Mouse (Mus musculus) inflammation-experienced regulatory T-cells, adult 6 months (primary cell): ENCODE data around the gene Tmem202. TPM values are rescaled to one million over a fixed set of nuclear protein-coding genes. Genes with fewer than 3 reads are reported as not detected.

ENCODE experiments used
- ATAC-seq: one replicate; pipeline ENCODE4 v1.8.0; 2017
- polyA plus RNA-seq, 3 experiments: library from polyadenylated mRNA; unstranded; fragments of 100-300 nt; shearing (Covaris generic); gene quantifications; one replicate each; pipeline ENCODE4 v1.2.1; 2017

Tmem202 gene
- polyA plus RNA-seq: not detected

DNA sequence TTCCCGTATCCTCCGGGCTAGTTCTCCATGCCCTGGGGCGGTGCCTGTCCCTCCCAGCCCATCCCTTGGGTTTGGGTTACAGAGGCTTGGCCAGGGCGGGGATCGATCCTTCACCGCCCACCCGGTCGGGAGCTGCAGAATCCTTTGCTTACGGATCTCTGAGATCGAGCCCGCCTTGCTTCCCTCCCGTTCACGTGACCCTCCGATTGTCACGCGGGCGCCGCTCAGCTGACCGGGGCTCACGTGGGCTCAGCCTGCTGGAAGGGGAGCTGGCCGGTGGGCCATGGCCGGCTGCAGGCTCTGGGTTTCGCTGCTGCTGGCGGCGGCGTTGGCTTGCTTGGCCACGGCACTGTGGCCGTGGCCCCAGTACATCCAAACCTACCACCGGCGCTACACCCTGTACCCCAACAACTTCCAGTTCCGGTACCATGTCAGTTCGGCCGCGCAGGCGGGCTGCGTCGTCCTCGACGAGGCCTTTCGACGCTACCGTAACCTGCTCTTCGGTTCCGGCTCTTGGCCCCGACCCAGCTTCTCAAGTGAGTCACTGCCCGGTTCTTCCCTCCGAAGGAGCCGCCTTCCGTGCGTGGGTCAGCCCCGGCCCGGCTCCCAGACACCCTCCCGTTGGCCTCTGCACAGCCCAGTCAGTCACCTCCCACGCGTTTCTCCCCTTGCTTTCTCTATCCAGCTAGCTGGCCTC lies at the start of gene Tmem202, which contains the start of gene Hexa:
TSS of gene Tmem202 (minus strand) at position 407 of the 697 bp plus-strand sequence.
TSS of gene Hexa (plus strand) at position 100 of the 697 bp plus-strand sequence.
- peak; percentile 81 for ATAC-seq

DNA sequence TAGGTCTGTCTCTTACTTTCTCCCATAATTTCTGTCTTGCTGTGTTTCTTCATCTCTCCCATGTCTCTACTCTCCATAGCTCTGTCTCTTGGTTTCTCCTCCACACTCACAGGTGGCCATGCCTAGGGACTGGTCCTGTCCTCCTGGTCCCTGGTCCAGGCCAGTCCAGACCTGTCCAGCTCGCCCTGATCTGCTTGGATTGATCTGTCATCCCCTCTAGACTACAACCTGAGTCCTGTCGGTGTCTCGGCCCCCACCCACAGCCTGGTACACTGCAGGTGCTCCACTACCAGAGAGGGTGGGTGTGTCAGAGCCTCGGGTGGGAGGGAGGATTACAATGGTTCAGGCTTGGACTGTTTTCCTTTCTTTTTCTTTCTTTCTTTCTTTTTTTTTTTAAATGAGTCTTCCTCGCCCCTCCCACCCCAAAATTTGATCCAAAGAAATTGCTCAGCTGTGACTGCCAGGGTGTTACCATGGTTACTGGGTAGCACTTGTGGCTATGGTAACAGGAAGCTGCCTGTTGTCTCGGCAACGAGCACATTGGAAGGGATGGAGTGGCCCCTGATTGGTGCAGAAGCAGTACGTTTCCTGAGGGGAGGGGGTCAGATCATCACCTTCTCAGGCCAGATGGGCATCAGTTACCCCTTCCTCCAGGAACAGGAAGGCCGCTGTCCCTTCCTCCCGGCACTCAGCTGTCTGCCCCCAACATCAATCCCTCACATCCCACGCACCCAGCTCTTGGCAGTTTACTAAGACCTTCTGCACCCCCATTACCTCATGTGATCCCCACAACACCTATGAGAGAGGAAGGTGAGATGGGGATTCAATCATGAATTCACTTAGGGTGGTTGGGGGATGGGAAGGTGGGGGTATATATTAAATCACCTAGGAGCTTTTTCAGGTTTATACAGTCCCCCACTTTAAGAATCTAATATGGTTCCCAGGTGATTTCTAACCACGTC lies 49.3 kb upstream of the Tmem202 start:
- ATAC-seq: no peak

DNA sequence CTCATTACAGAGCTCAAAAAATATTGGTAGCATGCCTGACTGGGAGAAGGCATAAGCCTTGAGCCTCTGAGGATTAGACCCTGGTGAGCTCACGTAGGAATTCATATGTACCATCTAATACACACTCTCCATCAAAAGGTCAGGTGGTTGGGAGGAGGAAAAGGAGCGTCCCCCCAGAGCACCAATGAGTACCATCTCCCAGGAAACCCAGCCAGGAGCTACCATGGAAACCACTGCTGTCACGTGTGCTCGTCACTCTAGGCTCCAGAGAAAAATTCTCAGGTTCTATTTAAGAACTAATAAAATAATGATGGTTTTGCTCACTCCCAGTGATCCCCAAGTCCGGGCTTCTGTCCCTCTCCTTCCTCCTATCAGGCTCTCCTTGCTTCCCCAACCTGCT lies 48.6 kb upstream of the Tmem202 start:
- no peak for ATAC-seq

DNA sequence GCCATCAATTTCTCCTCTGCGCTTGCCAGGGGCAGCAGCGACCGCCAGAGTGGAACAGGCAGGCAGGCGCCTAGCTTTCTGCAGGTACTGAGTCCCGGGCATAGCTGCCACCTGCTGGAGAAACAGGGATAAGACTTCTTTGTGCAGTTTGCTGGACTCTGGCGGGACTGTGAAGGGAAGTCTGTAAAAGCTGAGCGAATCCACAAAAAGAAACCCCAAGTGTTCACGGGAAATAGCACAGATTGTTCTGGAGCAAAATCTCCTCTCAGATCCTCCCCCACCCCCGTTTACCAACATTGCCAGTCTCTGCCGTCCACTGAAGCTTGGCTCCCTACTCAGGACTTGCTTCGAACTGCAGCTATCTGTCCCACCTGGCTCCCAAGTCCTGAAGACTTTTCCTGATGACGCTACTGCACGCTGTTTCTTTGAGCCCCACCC lies 45.2 kb upstream of the Tmem202 start:
- ATAC-seq: no peak

DNA sequence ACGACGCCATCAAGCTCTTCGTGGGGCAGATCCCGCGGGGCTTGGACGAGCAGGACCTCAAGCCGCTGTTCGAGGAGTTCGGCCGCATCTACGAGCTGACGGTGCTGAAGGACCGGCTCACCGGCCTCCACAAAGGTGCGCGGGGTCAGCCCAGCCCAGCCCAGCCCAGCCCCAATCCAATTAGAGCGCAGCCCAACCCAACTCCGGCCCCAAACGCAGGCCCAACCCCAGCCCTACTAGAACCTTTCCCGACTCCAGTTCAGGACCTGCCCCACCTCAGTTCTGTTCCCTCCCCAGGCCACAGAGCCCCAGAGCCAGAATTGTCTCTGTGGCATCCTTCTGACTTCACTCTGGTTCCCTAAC lies 38.8 kb upstream of the Tmem202 start:
- no peak for ATAC-seq

DNA sequence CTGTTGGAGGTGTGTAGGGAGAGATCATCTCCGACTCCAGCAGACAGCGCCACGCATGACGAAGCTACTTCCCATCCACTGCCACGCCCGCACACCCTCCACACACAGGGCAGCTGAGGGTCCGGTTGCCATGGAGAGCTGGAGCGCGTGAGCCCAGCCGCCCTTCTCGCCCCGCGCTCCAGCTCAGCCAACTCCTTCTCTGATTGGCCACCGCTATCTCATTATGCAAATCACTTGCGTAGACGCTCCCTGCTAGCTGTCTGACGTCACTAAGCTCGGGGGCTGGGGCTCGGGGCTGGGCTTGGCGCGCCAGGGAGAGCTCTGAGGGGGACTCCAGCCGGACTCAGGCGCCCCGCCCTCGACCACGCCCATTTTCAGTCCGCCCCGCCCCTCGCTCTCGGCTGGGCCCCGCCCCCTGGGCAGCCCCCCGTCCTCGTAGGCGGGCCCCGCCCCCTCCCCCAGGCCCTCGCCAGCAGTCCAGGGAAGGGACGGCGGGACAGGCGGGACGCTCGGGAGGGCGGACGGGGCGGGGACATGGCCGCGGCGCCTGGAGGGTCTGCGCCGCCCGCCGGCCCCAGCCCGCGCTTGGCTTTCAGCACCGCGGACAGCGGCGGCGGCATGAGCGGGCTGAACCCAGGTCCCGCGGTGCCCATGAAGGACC lies 38.3 kb upstream of the Tmem202 start, which contains the start of gene Celf6:
TSS of gene Celf6 (plus strand) at position 74 of the 661 bp plus-strand sequence.
- peak; percentile 43 for ATAC-seq

DNA sequence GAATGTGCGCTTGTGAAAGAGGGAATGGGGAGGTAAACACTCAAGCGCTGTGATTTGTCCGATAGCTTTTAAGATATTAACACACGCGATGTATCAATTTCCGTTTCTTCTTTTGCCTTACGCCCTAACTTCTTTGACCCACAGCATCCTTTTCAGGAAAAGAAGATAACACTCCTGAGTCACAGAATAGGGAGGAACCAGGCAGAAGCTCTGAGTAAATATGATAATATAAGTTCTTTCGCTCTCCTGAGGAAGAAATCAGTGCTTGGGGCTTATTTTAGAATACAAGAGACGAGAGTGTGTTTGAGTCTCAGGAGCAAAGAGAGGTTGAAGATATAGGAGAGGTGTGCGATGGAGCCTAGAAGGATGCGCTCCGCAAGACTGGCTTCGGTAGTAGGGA lies 37.8 kb upstream of the Tmem202 start:
- ATAC-seq: no peak

DNA sequence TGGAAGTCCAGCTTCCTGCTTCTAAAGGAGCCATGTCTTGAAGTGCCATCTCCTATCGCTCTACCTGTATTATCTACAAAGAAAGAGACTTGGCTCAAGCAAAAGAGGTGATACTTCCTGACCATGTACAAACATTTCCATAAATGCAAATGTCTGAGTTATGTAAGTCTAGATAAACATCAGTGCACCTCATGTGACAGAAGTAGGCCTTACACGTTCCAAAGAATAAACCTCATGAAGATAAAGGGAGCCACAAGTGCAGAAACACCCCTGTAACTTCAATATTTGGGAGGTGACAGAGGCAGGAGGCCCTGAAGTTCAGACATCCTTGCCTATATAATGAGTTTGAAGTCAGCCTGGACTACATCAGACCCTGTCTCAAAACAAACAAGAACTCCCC lies 32.2 kb upstream of the Tmem202 start:
- ATAC-seq: no peak

DNA sequence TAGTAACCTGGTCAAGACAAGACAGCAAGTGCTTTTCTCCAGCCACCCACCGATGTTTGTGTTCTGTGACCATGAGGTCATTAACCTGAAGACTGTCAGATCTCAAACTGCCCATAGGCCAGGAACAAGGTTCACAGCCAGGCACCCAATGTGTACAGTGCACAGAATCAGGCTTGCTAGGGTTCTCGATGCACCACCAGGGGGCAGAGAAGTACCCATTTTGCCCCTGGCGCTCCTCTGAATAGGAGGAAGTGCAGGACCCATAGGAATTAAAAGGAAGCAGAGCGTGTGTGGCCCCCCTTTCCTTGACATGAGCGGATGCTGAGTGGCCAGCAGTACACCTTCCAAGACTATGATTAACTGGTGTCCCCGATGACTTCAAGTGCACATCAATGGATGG lies 27.5 kb upstream of the Tmem202 start:
- ATAC-seq: no peak

DNA sequence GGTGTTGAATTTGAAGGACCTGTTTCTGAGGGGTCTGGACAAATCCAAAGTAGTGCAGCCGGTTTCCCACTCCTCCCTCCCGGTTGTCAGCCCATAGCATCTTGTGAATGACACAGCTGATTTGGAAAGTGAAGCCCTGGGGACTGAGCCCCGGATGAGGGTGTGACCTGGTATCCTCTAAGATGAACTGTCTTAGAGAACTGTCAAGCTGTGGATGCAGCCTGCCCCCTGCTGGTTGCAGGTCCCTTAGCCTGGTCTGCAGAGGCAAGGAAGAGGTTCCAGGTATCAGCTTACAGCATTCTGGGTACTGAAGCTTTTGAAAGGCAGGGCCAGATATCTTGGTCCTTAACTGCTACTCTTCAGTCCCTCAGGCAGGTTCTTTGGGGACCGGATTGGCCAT lies 26.0 kb upstream of the Tmem202 start:
- ATAC-seq: peak; percentile 82

DNA sequence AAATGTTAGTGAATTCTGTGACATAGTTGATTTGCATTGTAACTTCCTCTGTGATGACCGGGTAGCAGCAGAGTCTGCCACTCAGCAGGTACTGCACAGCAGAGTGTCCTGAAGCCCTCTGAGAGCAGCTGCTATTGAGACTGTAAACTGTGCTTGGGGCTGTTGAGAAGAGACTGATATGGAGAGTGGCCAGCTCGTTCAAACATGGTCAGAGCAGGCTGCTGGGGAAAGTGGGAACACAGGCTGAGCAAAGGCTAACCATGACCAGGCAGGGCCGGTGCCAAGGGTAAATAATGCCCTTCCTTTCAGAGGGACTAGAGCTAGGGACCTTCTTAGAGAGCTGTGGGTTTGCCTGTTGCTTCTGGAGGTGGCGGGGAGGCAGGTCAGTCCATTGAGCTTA lies 14.1 kb upstream of the Tmem202 start:
- no peak for ATAC-seq

DNA sequence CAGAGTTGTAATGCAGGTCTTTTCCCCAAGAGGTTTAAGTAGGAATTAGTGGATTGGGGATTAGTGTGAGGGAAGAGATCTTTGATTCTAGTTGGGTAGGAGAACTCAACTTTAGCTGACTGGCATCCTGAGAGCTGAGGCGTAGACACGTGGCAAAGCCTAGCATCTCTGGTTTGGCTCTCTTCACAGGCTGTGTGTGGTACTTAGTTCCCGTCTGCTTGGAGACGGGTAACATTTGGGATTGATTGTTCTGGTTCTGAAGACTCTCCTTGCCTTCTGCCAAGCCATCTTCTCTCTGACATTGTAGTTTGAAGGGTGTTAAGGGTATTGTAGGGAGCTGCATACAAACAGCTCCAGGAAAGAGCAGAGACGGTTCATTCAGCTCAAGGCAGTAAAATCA lies 13.0 kb upstream of the Tmem202 start:
- ATAC-seq: no peak

DNA sequence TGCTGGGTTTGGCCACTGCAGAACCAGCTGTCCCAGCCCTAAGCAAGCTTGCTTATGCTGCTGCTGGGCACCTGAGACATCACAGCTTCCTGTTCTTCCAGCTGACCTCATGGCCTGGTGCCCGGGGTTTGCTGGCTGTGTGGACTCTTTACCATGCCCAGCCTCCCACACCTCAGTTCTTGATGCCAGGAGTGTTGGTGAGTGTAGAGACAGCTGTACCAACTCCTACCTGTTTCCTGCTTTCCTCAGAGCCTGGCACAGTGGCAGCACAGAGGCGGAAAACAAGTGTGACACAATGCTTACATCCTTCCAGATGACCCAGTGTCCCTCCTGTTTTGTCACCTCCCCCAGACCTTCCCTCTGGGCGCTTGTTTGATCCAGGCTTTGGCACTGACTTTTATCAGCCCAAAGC lies 12.0 kb upstream of the Tmem202 start:
- no peak for ATAC-seq

DNA sequence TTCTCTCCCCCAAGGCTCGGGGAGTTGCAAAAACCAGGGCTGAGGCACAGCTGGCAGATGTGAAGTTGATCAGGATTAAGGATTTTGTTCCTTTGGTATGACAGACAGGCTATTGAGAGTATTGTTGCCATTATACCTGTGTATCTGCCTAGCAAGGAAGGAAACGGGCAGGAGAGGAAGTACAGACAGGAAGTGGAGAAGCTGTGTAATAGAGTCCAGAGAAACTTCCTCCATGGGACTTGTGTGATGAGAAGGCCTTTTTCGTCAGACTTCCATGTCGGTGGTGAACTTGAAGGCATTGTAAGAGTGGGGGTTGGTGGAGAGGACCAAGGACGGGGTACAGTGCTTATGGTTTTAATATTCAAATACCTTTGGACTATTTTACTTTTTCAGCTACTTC lies 11.4 kb upstream of the Tmem202 start:
- no peak for ATAC-seq

DNA sequence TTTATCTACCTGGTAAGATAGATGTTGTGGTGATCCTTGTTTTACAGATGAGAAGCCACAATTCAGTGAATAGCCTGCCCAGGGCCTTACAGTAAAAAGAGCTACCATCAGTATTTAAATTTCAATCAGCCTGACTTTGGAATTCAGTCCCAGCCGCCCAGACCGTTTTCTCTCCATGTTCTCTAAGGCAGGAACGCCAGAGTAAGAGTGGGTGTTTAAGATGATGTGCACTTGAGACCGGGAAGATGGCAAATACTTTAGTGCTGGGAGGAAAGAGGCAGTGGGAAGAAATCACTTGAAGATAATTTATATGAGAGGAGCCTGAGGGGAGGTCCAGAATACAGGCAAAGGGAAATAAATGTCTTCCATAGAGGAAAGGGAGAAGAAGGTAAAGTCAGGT lies 10.4 kb upstream of the Tmem202 start:
- ATAC-seq: no peak

DNA sequence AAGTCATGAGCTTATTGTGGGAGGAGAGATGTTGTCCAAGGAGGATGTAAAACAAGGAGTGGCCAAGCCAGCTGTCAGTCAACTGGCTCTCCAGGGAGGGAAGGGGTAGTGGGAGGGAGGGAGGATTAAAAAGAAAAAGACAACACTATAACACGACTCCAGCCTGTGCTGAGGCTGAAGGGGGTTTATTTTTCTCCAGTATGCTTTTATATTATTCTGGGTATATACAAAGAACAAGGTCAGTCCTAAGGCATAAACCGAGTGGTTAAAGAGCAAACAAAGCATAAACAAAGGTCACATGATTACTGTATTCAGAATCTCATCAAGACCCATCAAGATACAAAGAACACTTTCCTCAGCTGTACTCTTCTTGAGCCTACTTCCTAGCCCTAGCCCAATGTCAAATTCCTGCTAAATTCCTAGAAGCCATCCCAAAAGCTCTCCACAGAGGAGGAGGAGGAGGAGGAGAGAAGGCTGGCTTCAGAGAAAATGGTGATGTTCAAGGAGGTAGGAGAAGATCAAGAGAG lies 9.4 kb upstream of the Tmem202 start:
- ATAC-seq: no peak

DNA sequence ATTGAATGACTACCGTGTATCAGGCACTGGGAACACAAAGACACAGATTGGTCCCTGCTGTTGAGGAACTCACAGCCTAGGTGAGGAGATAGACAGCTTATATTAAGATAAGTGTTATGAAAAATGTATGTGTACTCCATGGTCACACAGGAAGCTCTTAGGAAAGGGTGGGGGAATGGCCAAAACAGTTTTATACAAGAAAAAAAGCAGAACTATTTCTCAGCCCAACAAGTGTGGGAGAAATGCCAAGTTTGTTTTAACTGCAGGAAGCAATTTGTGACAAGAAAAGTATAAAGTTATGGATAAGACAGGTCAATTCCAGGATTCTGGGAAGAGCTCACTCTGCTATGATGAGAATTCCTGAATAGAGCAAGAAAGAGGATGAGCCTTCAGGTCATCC lies 8.2 kb upstream of the Tmem202 start:
- no peak for ATAC-seq

DNA sequence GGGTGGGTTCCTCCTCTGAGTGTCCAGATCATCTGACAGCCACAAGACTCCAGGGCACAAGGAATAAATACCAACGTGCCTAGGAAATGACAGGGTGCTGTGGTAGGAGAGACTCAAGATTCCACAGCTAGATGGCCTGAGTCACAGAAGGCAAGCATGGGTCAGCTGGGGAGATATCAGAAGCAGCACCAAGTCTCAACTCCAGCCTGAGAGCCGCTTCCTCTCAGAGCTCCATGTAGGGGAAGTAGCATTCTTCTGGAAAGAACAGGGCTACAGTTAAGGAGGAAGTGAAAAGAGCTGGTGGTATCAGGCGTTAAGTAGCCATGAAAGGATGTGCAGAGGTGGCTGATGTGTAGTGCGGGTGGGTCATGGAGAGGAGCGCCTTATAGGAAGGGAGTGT lies 5.1 kb upstream of the Tmem202 start:
- ATAC-seq: no peak

DNA sequence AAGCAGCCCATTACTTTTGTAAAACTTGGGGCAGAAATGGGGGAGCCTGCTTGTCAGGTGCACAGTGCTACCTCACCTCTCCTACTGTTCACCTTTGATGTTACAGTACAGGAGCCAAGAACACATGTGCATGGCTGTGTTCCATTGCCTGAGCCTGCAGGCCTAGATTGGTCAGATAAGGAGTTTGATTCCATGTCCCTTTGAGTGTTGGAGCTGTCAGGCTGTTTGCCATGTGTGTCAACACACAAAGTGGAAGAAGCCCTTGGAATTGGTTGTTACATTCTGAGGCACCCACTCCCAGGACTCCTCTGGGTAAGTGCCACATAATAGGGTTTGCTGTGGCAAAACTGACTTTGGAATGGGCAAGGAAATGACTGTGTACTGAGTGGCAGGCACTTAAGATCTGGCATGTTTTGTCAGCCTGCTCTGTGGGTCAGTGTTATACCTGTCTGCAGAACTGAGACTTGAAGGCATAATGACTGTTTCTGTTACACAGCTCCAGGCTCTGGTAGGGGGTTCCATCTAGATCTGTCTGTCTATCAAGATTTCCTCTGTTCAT lies 3.2 kb upstream of the Tmem202 start:
- no peak for ATAC-seq

DNA sequence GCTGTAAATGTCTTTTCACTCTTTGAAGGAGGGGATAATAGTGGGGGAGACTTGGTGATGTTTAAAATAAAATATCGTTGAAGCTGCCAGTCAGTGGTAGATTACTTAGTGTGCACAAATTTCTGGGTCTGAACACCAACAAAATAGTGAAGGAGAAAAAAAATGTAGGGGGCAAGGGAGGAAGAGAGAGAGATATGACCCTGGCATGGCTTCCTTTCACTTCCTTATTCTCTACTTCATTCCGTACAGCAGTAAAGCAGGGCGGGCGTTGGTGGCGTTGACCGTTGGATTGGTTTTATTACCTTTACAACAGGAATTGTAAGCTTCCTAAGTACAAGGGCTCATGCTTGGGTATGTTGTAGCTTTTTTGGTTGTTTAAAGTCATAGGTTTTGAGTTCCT lies 2.0 kb upstream of the Tmem202 start:
- no peak for ATAC-seq

DNA sequence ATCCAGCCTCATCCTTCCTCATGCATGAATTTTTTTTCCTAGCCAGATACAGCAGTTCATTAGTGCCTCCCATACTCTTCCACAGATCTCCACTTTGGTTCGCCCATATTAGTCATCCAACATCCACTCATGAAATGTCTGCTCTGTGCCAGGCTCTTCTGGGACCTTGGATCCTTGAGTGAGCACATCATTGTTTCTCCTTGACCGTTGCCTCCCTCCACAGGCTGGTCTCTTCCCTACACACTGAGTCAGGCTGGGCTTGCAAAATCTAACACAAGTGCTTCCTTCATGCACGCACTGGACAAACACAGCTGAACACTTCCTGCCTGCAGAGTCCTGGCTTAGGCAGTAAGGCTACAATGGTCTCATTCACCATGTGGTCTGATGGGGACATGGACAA lies 2.0 kb downstream of the Tmem202 start:
- no peak for ATAC-seq

DNA sequence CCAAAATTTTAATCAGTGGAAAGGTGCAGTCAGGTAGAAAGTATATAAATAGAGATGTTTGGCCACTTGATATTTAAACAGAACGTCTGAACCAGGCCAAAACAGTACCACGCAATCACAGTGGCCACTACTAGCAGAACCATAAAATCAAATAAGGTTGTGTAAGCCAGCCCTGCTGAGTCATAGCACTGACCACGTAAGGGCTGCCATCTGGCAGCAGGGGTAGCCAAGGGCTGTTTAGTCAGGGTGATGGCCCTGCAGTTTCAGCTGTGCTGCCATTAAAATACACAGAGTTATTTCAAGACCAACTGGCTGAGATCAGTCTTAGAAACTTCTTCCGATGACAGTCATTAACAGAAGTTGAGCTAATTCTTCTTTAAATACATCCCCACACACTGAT lies 5.8 kb downstream of the Tmem202 start:
- no peak for ATAC-seq

DNA sequence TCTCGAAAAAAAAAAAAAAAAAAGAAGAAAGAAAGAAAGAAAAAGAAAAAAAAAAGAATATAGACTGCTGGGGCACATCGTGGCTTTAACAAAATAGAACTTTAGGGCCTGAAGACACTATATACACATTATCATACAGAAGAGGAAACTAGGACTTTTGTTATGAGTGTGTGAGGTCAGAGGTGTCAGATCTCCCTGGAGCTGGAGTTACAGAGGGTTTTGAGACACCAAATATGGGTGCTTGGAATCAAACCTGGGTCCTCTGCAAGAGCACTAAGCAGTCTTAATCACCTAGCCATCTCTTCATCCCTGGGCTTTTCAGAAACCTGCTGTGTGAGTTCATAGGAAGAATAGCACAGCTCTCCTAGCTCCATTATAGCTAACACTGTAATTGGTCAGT lies 6.2 kb downstream of the Tmem202 start:
- ATAC-seq: no peak
